Mouse (Mus musculus) stomach, embryonic 16.5 days (tissue): ENCODE measurements at regions not wholly inside any gene's neighbourhood (a gene's known extent, or its start where the extent isn't known, plus 50 kb on each side); places are given as distances from the start of the nearest gene placed in this dataset.

Experiments used
- ATAC-seq: fragments of 200-750 bp; cut with Nextera tagmentation; 2 replicates; pipeline ENCODE4 v1.8.0; 2017; ENCODE audit warnings: moderate number of reproducible peaks, moderate TSS enrichment; ENCODE audit not compliant: insufficient read depth, low FRiP score
- H3K27ac ChIP-seq: fragments of 300-500 bp; sonication (generic); 2 replicates; pipeline ENCODE4 v1.5.1; 2014; ENCODE audit warnings: low read length
- H3K27me3 ChIP-seq: fragments of 300-500 bp; sonication (generic); 2 replicates; pipeline ENCODE4 v1.6.1; 2014; ENCODE audit warnings: low read length, control low read depth, mixed read lengths; ENCODE audit not compliant: control insufficient read depth, insufficient read depth
- H3K36me3 ChIP-seq: fragments of 300-500 bp; sonication (generic); 2 replicates; pipeline ENCODE4 v1.6.1; 2014; ENCODE audit warnings: low read length; ENCODE audit not compliant: control insufficient read depth, insufficient read depth
- H3K4me1 ChIP-seq: fragments of 300-500 bp; sonication (generic); 2 replicates; pipeline ENCODE4 v1.6.1; 2014; ENCODE audit warnings: low read length, control low read depth, mixed read lengths; ENCODE audit not compliant: control insufficient read depth, insufficient read depth
- H3K4me2 ChIP-seq: fragments of 300-500 bp; sonication (generic); 2 replicates; pipeline ENCODE4 v1.6.1; 2014; ENCODE audit warnings: low read depth, low read length, mixed read lengths
- H3K4me3 ChIP-seq: fragments of 300-500 bp; sonication (generic); replicated peaks from 2 replicates; pipeline ENCODE4 v1.5.1; 2014; ENCODE audit warnings: mild to moderate bottlenecking, low read length
- H3K9ac ChIP-seq: fragments of 300-500 bp; sonication (generic); 2 replicates; pipeline ENCODE4 v1.6.1; 2014; ENCODE audit warnings: low read length
- H3K9me3 ChIP-seq: fragments of 300-500 bp; sonication (generic); replicated peaks from 2 replicates; pipeline ENCODE4 v1.6.1; 2016; ENCODE audit warnings: low read length, control low read depth; ENCODE audit not compliant: control insufficient read depth
- WGBS: fragments of 180-500 bp; shearing (Covaris S2); extraction: QIAGEN DNeasy Blood & Tissue Kit; methylation state at CpG from one replicate; pipeline ENCODE4 v1.1.7; 2014; 5-methylcytosine and 5-hydroxymethylcytosine counted together

- ATAC-seq: no peak
- H3K36me3 ChIP-seq: no peaks in the 10 kb centered on the region
- no peak overlapping the region for H3K4me2 ChIP-seq
- H3K9ac ChIP-seq: no peak overlapping the region
- 76% methylated on average over 11 of the region's 11 CpGs for WGBS
- no peaks in the 10 kb centered on the region for H3K27me3 ChIP-seq
- H3K9me3 ChIP-seq: no peaks in the 10 kb centered on the region
- no peak overlapping the region for H3K27ac ChIP-seq
- H3K4me1 ChIP-seq: no peaks in the 10 kb centered on the region
- no peak overlapping the region for H3K4me3 ChIP-seq
Measured at GRCm38 (mm10) chr13:84565644-84566532, 343.8 kb downstream of the Tmem161b start.

- Histone ChIP-seq H3K9me3 (no peaks in the 10 kb centered on the region), H3K4me1 (no peaks in the 10 kb centered on the region), H3K4me2 (no peak overlapping the region), H3K27me3 (no peaks in the 10 kb centered on the region), H3K9ac (no peak overlapping the region), H3K27ac (no peak overlapping the region), H3K4me3 (no peak overlapping the region), H3K36me3 (no peaks in the 10 kb centered on the region)
- no peak for ATAC-seq
- 79% methylated on average over 6 of the region's 6 CpGs for WGBS
Measured at GRCm38 (mm10) chr13:84566533-84566832, 344.4 kb downstream of the Tmem161b start.

- Histone ChIP-seq H3K4me3 (no peak overlapping the region), H3K27me3 (no peaks in the 10 kb centered on the region), H3K9me3 (no peaks in the 10 kb centered on the region), H3K4me2 (no peak overlapping the region), H3K36me3 (no peaks in the 10 kb centered on the region), H3K9ac (no peak overlapping the region), H3K27ac (no peak overlapping the region), H3K4me1 (no peaks in the 10 kb centered on the region)
- no peak for ATAC-seq
Measured at GRCm38 (mm10) chr13:84569371-84569770, 347.3 kb downstream of the Tmem161b start.

GRCm38 (mm10) chr13:84570206-84570605 is 348.1 kb downstream of the Tmem161b start:
- Histone ChIP-seq H3K27me3 (no peaks in the 10 kb centered on the region), H3K36me3 (no peaks in the 10 kb centered on the region), H3K4me2 (no peak overlapping the region), H3K27ac (no peak overlapping the region), H3K9me3 (no peaks in the 10 kb centered on the region), H3K4me1 (no peaks in the 10 kb centered on the region), H3K9ac (no peak overlapping the region), H3K4me3 (no peak overlapping the region)
- WGBS: 64% methylated on average over 2 of the region's 2 CpGs
- ATAC-seq: no peak

- Histone ChIP-seq H3K9ac (no peak overlapping the region), H3K27ac (no peak overlapping the region), H3K4me3 (no peak overlapping the region), H3K27me3 (no peaks in the 10 kb centered on the region), H3K4me1 (no peaks in the 10 kb centered on the region), H3K9me3 (no peaks in the 10 kb centered on the region), H3K36me3 (no peaks in the 10 kb centered on the region), H3K4me2 (no peak overlapping the region)
- ATAC-seq: peak; percentile 33; the same call in 1 of the 2 replicates
- WGBS: 21% methylated on average over 10 of the region's 10 CpGs
Measured at GRCm38 (mm10) chr13:84570984-84571844, 349.1 kb downstream of the Tmem161b start.

- WGBS: 91% methylated on average over 3 of the region's 3 CpGs
- Histone ChIP-seq H3K9ac (no peak overlapping the region), H3K9me3 (no peaks in the 10 kb centered on the region), H3K27me3 (no peaks in the 10 kb centered on the region), H3K4me1 (no peaks in the 10 kb centered on the region), H3K36me3 (no peaks in the 10 kb centered on the region), H3K4me3 (no peak overlapping the region), H3K27ac (no peak overlapping the region), H3K4me2 (no peak overlapping the region)
- no peak for ATAC-seq
Measured at GRCm38 (mm10) chr13:84571845-84572193, 349.7 kb downstream of the Tmem161b start.

GRCm38 (mm10) chr13:84572231-84572630 is 350.1 kb downstream of the Tmem161b start:
- H3K4me1 ChIP-seq: no peaks in the 10 kb centered on the region
- no peaks in the 10 kb centered on the region for H3K9me3 ChIP-seq
- no peak overlapping the region for H3K4me2 ChIP-seq
- no peak for ATAC-seq
- H3K27me3 ChIP-seq: no peaks in the 10 kb centered on the region
- H3K9ac ChIP-seq: no peak overlapping the region
- no peak overlapping the region for H3K27ac ChIP-seq
- H3K36me3 ChIP-seq: no peaks in the 10 kb centered on the region
- no peak overlapping the region for H3K4me3 ChIP-seq
- 84% methylated on average over 2 of the region's 2 CpGs for WGBS

- no peak for ATAC-seq
- Histone ChIP-seq H3K27ac (no peak overlapping the region), H3K36me3 (no peaks in the 10 kb centered on the region), H3K4me1 (no peaks in the 10 kb centered on the region), H3K4me3 (no peak overlapping the region), H3K9ac (no peak overlapping the region), H3K4me2 (no peak overlapping the region), H3K27me3 (no peaks in the 10 kb centered on the region), H3K9me3 (no peaks in the 10 kb centered on the region)
Measured at GRCm38 (mm10) chr13:84596585-84597142, 374.6 kb downstream of the Tmem161b start.

- H3K9me3 ChIP-seq: no peaks in the 10 kb centered on the region
- 88% methylated on average over 1 of the region's 1 CpGs for WGBS
Measured at GRCm38 (mm10) chr13:84602612-84603011, 380.5 kb downstream of the Tmem161b start.

More at GRCm38 (mm10) chr13:84602612-84603011, 380.5 kb downstream of the Tmem161b start:
- no peaks in the 10 kb centered on the region for H3K4me1 ChIP-seq
- no peak overlapping the region for H3K27ac ChIP-seq
- no peaks in the 10 kb centered on the region for H3K27me3 ChIP-seq
- H3K4me3 ChIP-seq: no peak overlapping the region
- no peak overlapping the region for H3K4me2 ChIP-seq
- no peak for ATAC-seq
- no peaks in the 10 kb centered on the region for H3K36me3 ChIP-seq
- H3K9ac ChIP-seq: no peak overlapping the region
